Mouse (Mus musculus) thymus, postnatal 0 days (tissue): Measurements from ENCODE around the gene Gpr83. TPM values are rescaled to one million over a fixed set of nuclear protein-coding genes. Genes with fewer than 3 reads are reported as not detected.

ENCODE experiments used
- DNase-seq: peaks from one replicate; pipeline ENCODE4 v3.0.0-alpha.2; 2015; ENCODE audit warnings: low spot score
- polyA plus RNA-seq: library from polyadenylated mRNA; unstranded; fragments of >200 nt; fragmentation: Nextera tagmentation; extraction: Ambion mirVana; gene quantifications from 2 replicates; pipeline ENCODE4 v1.2.1, GENCODE M21; 2015

The Gpr83 gene
- polyA plus RNA-seq, 1 experiment from 2014 or later = 7.4 TPM

- peak; percentile 82 for DNase-seq
Observed at GRCm38 (mm10) chr9:14903581-14904378, 43.8 kb downstream of the Gpr83 start, which contains the start of gene Izumo1r. Izumo1r (minus strand) TSS chr9:14903949.

DNA sequence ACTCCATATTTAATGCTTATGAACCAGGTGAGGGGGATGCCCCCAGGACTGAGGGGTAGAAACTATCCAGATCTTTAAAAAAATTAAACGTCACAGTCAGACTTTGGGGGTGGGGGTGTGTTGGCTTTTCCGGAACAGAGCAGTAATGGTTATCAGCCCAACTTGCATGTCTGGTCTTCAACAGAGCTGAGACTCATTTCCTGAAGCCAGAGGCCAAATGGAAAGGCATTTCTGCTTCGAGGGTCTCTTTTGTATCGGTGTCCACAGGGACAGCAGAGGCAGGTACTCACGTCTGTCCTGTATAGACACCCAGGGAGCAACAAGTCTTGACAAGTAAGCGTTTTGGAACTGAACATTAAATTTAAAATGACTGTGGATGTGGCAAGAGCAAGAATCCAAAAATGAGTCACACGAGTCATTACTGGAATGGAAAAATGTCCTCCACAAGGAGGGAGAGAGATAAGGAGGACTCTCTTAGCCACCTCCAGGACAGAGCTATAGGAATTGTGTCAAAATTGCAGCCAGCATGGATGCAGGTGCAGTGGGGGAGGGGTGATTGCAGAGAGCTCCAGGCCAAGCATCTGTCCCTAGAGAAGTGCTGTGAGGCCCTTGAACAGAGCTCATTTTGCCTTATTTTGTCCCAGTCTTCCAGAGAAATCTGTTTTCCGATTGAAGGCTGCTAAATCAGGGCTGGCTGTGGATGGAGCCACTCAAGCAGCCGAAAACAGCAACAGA is 44.9 kb downstream of the Gpr83 start:
- no peak for DNase-seq

GRCm38 (mm10) chr9:14905956-14906355 is 45.9 kb downstream of the Gpr83 start:
- no peak for DNase-seq

- DNase-seq = peak; percentile 42
Observed at GRCm38 (mm10) chr9:14907816-14908415, 47.9 kb downstream of the Gpr83 start.

DNA sequence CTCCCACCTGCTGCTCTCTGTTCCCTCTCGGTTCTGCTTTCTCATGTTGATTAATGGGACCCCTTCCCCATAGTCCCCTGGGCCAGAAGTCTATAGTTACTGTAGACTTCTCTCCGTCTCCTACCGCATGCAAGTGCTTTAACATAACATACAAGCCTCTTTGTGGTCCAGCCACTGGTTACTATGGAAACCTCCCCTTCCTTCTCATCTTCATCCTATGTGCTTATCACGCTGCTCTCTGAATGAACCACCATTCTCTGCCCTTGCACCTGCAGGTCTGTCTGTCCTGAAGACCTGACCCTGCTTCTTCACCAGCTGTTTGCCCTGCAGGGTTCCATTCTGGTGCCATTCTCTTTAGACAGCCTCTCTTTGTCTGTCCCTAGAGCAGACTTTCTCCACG is 50.0 kb downstream of the Gpr83 start:
- no peak for DNase-seq

DNA sequence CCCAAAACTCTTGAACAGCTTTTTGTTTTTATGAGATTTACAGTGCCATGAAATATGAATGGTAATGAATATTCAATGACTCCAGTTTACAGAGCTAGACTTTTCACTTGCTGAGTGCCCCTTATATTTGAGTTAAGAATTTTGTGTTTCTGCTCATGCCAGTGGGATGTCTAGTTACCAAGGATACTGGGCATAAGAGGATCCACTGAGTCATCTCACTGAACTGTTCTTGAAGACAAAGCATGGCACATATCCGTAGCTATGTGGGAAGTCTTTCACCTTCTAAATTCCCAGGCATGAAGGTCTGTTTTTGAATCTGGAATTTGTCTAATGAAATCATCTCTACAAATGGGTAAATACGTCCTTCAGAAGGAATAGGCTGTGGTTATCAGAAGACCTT is 52.0 kb downstream of the Gpr83 start:
- no peak for DNase-seq

GRCm38 (mm10) chr9:14917661-14918060 is 57.7 kb downstream of the Gpr83 start:
- no peak for DNase-seq

DNA sequence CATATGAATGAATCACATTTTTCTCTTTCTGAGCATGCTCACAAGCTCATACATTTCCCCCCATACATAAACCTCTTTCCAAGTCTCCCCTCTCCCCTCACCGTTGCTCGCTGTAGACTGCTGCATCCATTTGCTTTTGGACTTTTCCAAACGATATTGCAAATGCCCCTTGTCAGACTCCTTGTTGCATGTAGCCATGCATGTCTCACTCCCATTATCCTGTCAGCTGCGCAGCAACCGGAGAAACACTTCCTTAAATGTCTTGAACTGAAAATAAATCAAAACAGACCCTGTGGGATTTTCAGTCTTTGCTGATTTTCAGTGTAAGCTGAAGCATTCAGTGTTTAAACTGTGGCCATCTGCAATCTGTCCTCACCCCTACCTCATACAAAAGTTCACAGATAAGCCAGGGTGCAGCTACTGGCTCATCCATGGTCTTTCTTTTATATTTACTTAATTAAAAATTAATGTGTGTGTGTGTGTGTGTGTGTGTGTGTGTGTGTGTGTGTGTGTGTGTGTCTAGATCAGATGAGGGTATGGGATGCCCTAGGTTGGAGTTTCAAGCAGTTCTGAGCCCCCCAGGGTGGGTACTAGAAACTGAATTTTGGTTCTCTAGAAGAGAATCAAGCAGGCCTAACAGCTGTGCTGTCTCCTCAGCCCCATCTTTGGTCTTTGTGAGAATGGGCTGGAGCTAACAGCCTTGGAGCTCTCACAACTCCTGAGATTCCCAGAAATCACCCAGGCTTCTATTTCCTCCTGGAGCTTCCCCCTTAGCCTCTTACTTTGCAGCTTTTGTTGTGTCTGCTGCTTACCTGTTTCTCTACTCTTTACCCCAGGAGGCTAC is 59.0 kb downstream of the Gpr83 start:
- DNase-seq = no peak

Other genes starting within 250 kb of the Gpr83 start
- 6.6 and 7.9 TPM in 2 replicates for gene Amotl1, start 215.2 kb upstream of the Gpr83 start, polyA plus RNA-seq
- gene Piwil4, start 119.5 kb upstream of the Gpr83 start, polyA plus RNA-seq = 1.0 and 1.2 TPM in 2 replicates
- gene Fut4, start 107.8 kb upstream of the Gpr83 start, polyA plus RNA-seq = 1.9 TPM in 2 replicates
- gene 1700012B09Rik, start 89.2 kb upstream of the Gpr83 start, polyA plus RNA-seq = 0.77 TPM in 2 replicates
- gene Mre11a, start 75.6 kb upstream of the Gpr83 start, polyA plus RNA-seq = 25.8 and 27.8 TPM in 2 replicates
- 50.1 and 52.6 TPM in 2 replicates for gene Ankrd49, start 75.4 kb upstream of the Gpr83 start, polyA plus RNA-seq
- 14.7 and 21.0 TPM in 2 replicates for gene Izumo1r, start 43.7 kb downstream of the Gpr83 start, polyA plus RNA-seq
- 76.0 and 78.1 TPM in 2 replicates for gene Panx1, start 185.3 kb downstream of the Gpr83 start, polyA plus RNA-seq